Mouse (Mus musculus) c-Kit-positive CD71-negative TER-119-negative erythroid progenitor cells, embryonic 14.5 days (primary cell): Measurements from ENCODE around the gene Pmfbp1.

Experiments used
- DNase-seq: peaks from one replicate; pipeline ENCODE4 v3.0.0-alpha.2; 2013; ENCODE audit warnings: low read depth

Pmfbp1 gene

DNA sequence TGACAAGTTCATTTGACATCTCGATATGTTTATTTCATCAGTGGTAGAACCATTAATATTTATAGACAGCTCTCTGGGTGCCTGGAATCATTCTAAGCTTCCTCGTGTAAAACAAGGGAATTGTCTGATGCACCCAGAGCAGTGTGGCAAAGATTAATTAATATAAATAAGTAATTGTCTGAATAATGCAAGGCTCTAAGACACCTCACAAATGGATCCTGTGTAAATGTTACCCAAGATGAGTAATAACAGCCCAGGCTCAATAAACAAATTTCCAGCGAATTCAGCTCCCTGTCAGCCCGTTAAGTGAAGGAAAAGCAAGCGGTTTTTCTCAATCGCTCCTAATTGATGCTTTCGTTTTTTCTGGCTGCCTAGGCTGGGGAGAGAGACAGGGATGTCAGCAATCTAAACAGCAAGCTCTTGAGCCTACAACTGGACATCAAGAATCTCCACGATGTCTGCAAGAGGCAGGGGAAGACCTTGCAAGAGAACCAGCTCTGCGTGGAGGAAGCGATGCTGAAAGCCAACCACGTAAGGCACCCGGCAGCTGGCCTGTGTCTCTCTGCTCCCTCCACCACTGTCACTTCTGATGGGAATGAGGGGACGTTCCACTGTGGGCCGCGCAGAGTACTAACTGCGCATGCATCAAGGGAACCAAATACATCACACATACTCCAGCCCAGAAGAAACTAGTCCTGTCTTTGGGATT, 5.3 kb downstream of the Pmfbp1 start:
- DNase-seq = no peak

DNA sequence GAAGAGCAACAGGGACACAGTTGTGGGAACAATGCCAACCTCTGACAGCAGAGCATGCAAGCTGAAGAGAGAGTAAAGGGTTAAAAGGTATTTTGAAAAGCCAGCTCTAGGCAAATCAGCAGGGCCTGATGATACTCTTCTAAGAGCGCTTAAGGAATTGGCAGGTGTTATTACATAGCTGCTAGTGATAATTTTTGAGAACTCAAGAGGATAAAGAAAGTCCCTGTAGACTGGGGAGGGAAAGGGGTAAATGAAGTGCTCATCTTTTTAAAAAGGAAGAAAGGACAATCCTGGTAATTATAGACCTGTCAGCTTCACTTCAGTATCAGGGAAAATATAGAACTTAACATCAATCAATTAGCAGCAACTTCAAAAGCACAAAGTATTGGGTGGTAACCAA, 9.7 kb downstream of the Pmfbp1 start:
- DNase-seq = no peak

DNA sequence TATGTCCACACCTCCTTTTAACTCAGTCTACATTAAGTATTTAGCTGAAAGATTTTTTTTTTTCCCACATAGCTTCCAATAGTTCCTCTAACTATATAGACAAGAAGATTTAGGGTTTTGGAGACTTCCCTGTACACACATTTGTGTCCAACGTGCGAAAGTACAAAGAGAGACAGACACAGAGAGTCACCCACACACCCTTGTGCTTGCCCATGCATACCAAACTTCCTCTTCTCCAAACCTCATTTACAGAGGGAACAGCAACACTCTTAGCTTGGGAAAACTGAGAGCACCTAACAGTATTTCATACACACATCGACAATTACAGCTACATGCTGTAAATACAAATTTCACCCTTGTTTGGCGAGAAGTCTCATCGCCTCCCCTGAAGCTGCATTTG, 11.7 kb downstream of the Pmfbp1 start:
- DNase-seq = no peak

DNA sequence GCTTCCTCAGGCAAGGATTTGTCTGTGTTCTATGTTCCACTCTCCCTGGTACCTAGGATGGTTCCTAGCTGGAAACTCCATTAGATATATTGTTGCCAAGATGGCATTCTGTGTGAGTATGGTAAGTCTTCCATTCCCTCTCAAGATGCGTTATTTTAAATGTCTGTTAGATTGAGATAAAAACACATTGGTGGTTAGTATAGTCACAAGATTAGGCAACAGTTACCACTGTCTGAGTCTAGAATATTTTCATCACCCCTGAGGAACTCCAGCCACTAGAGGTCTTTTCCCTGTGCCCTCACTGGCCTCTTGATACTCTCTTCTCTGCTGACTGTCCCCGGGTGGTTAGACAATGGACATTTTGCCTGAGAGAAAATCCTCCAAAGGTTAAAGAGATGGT, 30.2 kb downstream of the Pmfbp1 start:
- DNase-seq = no peak

DNA sequence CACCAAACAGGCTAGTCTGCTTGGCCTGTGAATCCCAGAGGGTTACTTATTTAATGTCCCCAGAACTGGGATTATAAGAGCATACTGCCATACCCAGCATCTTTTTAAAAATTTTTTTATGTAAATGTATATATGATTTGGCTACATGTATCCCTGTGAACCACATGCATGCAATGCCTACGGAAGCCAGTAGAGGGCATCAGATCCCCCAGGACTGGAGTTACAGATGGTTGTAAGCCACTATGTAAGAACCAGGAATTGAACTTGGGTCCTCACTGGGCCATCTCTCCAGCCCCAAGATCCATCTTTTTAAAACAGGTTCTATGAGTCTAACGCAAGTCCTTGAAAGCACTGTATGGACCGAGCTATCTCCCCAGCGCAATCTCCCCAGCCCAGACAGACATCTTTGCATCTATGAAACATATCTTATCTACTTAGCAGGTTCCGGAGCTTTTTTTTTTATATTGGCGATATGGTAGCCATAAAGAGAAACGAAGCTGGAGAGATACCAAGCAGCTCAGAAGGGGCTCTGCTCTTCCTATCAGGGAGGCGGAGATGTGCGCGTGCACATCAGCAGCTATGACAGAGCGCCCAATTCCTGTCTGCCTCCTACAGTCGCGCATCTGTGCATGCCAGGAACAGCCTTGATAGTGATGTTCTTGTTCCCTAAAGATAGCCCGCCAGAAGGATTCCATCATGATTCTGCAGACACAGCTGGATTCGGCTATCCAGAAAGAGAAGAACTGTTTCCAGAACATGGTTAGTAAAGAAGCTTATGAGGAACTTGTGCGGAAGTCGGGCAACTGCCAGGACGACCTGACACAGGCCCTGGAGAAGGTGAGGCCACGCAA, 41.5 kb downstream of the Pmfbp1 start:
- peak; percentile 41 for DNase-seq

DNA sequence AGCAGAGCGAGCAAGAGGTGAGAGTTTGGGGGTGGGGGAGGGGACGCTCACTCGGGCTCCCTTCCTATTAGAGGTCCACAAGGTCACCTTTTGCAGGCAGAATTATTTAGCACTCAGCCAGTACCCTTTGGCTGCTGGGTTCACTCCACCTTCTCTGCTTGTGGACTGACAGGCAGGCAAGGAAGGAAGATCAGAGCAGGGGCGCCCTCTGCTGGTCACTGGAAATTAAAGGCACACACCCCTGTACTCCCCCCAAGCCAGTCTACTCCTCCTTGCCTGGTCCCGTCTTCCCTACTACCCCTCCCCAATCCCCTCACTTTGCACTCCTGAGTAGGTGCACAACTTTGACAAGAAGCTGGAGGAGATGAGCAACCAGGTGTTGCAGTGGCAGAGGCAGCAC, 42.9 kb downstream of the Pmfbp1 start:
- DNase-seq = peak; percentile 71

DNA sequence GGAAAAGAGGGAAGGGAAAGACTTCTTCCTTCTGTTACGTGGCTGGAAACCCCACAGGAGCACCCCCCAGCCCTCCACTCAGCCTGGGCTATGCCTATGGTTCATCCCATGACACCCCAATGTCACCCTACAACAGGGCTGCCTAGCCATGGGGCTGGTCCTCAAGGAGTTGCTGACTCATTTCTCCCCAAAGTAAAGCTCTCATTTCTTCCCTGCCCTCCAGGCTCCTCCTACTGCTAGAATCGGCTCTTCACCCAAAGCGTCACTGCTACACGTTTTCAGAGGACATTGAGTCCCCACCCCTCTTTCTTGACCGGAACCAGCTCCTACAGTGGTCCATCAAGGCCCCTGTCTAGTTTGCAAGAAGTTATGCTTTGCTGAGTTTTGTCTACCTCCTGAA, 48.3 kb downstream of the Pmfbp1 start:
- no peak for DNase-seq

DNA sequence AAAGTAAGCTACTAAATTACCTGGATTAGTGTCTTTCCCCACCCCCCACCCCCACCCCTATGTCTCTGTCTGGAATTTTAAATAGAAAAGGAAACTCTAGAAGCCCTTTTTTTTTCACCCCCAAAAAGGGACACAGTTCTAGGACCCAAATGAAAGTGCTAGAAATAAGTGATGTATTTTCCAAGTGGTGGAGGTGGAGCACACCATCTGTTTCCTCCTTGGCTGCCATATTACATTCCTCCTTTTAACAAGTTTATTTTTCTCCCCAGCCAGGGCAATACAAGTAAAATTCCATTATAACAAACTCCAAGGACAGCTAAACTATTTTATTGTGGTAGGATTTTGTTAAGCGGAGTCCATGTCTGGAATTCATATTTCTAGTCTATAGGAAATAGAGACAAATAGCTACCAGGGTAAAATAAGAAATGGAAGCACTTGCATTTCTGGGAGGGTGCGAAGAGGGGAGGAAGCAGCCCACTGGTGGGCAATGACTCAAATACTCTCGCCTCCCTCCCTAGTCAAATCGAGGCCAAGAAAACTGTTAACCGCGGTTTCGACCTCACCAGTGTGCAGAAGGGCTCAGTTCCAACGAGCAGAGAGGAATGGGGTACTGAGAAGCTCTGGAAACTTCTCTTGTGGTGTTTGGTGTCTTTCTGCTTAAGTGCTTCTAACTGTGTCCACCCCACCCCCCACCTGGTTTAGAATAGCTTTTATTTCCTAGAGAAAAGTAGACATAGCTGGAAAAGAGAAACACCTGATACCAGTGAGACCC, 49.1 kb downstream of the Pmfbp1 start:
- no peak for DNase-seq

DNA sequence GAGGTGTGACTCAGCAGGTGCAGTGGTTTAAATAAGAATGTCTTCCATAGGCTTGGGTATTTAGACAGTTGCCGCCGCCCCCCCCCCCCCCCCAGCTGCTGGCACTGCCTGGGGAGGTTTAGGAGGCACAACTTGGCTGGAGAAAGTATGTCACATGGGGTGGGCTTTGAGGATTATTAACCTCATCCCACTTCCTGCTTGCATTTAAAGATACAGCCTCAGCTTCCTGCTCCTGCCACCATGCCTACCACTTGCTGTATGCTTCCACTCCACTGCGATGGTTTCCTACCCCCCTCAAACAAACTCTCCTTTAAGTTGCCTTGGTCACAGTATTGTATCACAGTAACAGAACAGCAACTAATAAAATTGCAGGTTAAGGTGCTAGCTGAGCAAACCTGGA, 50.2 kb downstream of the Pmfbp1 start:
- no peak for DNase-seq

DNA sequence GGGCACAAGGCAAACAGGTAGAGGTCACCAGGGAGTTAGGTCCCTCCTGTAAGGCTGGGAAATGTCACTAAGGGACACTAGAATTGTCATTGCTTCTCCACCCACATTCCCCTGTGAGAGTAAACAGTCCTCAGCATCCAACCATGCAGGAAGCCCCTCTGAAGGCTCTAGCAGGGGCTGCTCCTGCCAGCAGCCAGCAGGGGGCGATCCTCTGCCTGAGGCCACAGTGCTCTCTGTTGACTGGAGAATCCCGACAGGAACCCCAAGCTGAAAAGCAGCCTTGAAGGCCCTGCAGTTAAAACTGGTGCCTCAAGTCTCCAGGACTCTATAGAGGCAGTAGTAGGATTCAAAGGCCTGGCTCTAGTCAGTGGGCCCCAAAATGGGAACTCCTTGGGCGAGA, 57.8 kb downstream of the Pmfbp1 start:
- no peak for DNase-seq

DNA sequence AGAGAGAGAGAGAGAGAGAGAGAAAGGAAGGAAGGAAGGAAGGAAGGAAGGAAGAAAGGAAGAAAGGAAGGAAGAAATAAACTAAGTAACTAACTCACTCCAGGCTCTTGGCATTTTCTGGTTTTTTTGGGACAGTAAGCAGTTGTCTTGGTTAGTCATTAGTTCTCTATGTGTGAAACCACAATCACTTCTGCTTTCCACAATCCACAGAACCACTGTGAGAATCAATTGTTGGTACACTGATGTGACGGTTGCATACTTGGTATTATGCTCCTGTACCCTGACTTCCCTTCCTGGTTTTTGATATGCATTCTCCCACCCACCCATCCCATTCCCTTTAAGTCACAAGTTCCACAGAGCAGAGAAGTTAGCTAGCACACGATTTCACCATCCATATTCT, 70.1 kb downstream of the Pmfbp1 start:
- no peak for DNase-seq

DNA sequence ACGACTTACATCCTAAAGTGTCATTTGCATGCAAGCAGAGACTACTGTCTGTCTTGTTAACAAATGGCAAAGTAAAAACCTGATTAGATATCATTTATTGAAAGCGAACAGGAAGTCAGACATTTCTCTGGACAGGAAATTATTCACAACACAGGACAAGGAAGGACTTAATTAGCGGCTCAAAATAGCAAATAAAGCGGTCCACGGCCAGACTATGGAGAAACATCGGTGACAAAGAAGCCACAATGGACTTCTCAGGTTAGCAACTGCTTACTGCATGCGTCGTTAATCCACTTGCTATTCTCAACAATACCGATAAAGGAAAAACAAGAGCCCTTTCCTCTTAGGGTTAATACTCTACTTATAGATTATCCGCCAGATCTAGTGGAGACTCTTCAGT, 70.9 kb downstream of the Pmfbp1 start:
- DNase-seq = no peak

DNA sequence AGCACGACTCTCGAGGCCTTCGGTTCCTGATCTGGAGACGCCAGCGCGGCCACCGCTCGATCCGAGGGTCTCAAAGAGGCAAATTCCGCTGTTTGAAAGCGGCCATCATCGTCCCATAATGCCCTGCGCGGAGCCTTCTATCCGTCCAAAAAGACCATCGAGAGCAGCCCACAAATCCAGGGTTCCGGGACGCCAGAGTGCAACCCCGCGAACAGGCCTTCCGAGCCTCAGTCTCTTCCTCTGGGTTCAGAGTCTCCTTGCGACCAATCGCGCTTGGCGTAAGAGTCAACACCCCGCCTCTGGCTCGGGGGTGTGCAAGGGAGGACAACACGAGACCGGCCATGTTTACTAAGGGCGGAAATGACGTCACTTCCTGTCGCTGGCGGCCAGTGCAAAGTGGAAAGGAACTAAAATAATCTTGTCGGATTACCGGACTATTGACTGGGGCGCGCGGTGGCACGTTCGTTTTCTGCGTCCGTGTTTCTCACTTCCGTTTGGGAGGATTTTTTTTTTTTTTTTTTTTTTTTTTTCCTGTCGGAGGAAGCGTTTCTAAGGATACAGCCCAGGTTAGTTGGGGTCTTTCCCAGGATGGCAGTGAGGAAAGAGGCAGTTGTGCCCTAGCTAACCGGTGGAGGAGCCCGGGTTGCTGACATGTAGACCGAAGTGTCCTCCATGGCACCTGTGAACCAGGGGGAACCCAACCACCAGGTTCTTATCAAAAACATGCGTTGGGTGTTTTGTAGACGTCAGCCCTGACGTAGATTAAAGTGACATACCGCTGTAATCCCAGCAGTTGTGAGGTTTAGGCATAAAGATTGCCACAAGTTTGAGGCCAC, 71.9 kb downstream of the Pmfbp1 start, which contains the start of the genes Dhx38 and Txnl4b:
Gene Dhx38, minus strand, starts transcription at position 364 of the 836 bp plus-strand sequence.
Gene Txnl4b, plus strand, starts transcription at position 395 of the 836 bp plus-strand sequence.
- peak; percentile 99 for DNase-seq

DNA sequence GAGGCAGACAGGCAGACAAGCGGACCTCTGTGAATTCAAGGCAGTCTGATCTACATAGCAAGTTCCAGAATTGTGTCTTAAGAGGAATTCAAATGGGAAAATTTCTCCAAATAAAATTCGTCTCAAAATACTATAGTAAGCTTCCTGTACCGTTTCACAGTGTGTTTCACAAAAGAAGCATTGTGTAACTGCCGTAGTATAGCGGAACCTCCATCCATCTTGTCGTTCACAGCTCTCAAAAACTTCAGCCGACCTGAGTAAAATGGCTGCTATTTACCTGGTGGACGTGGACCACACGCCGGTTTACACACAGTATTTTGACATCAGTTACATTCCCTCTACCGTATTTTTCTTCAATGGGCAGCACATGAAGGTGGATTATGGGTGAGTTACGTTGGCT, 77.3 kb downstream of the Pmfbp1 start:
- no peak for DNase-seq

DNA sequence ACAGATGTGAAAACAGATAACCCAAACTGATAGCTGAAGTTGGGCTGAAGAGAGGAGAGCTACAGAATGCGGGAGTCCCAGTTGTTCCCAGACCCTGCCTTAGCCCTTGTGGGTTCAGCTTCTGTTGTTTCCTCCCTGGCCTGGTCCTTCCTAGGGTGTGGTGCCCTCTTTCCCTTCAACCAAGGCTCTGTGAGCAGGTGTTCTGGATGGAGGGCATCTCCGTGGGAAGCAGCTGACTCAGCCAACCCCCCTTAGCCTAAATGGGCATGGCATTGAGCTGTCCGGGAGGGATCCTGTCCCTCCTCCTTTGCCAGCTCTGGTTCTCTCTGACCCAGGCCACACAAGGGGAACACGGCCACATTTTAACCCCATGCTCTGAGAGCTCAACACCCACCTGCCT, 82.5 kb downstream of the Pmfbp1 start:
- no peak for DNase-seq

DNA sequence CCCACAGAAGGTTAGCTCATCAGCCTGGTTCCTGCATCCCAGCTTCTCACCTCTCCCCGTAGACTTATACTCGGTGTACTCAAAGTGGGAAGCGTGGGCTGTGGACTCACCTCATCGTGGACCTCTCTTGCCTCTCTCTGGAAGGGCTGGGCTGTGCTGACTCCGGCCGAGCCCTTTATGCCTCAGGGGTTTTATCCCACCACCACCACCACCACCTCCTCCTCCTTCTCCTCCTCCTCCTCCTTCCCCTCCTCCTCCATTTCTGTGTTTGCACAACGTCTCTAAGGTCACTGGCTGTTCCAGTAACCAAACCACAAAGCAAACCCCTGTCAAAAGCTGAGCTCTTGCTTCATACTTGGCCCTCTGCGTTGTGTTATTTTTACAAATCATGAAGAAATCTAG, 85.1 kb downstream of the Pmfbp1 start, which contains the start of gene Hp:
Gene Hp, minus strand, starts transcription at position 273 of the 402 bp plus-strand sequence.
- no peak for DNase-seq

DNA sequence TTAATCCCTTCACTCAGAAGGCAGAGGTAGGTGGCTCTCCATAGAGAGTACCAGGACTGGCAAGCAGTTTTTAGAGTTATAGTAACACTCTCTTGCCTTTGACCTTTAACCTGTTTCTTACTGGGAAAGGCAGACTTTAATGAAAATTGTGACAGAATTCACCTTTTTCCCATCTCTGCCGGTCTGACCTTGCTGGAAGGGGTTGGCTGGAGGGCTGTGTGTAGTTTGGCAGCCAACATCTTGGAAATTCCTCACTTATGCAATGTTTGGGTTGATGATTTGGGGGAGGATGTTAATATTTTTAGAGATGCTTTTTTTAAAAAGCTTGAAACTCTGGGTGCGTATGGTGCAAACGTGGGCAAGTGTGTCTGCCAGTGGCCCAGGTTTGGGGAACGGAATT, 90.5 kb downstream of the Pmfbp1 start:
- DNase-seq = no peak

DNA sequence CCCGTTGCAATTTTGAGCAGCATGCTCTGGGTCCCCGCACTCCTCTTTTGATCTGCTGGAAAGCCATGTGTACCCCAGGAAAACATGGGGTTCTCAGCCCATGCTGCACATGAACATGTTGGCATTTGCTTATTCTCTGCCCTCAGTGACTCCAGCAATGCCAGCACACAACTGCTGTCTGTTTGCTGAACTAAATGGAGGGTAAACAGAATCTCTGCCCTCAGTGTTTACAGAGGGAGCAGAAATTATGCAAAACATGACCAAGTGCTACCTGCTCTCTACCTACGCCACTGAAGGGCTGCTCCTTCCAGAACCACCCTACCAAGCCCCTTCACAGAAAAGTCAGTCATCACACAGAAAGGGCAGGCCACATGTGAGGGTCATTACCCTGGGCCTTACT, 91.0 kb downstream of the Pmfbp1 start:
- no peak for DNase-seq

DNA sequence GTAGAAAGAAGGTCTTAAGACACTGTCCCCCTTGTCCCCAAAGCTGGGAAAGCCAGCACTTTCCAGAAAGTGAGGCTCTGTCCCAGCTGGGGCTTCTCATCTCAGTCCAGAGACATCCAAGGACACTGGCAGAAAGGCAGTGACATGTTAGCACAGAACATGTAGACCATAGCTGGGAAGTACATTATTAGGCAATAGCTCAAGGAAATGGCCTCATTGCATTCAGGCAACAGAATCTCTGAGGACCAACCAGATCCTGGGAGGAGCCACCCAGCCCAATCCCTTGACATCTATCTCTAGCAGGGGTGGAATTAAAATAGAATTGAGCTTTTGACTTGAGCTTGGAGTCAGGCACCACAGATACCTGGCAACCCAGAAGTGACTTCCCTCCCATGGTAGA, 91.8 kb downstream of the Pmfbp1 start:
- no peak for DNase-seq

DNA sequence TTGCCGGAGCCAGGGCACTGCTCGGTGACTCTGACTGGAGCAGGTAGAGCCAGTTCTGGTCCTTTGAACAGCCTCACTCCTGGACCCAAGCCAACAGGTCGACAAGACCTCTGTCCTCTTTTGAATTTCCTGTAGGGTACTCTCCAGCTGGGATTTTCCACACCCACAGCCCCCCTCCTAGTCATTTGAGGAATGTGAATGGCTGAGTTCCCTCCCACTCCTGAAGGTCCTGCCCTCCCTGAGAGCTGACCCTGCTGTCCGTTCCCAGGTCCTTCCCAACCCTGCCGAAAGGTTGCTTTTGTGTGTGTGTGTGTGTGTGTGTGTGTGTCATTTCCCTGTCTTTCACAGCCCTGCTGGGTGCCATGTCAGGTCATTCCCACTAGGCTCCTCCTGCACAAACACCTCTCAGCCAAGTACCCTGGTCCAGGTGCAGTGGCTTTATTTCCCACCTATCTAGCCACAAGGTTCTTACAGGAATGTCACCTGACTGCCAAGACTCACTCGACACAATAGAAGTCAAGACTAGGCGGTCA, 93.2 kb downstream of the Pmfbp1 start:
- DNase-seq = no peak

DNA sequence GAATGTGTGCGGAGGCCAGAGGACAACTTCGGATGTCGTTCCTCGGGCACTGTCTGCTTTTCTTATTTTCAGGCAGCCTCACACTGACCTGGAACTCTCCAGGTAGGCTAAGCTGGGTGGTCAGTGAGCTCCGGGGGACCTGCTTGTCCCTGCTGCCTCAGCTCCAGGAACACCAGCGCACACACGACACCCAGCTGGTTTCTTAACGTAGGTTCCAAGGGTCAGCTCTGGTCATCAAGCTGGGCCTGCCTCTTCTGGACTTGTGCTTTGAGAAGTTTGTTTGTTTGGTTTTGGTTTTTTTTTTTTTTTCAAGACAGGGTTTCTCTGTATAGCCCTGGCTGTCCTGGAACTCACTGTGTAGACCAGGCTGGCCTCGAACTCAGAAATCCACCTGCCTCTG, 97.1 kb downstream of the Pmfbp1 start:
- DNase-seq = no peak
